Mouse (Mus musculus) lung, postnatal 0 days (tissue): ENCODE results near the gene Glis2.

Source experiments
- CTCF ChIP-seq: IDR thresholded peaks from 2 replicates; pipeline ENCODE4 v1.5.1; 2016; ENCODE audit warnings: antibody characterized with exemption, mild to moderate bottlenecking
- EP300 ChIP-seq: IDR thresholded peaks from 2 replicates; pipeline ENCODE4 v1.6.1; 2016; ENCODE audit warnings: antibody characterized with exemption, mild to moderate bottlenecking, control low read depth

- TF ChIP-seq CTCF, result no peak
- TF ChIP-seq EP300, result no peak
These were observed 22.3 kb downstream of the Glis2 start for GRCm38 (mm10) chr16:4616829-4617228.
